Mouse (Mus musculus): ENCODE measurements around the gene Tarsl2.

The Tarsl2 gene

GRCm38 (mm10) chr7:65644643-65645351 lies at the start of gene Tarsl2:
Gene Tarsl2, plus strand, starts transcription at chr7:65644898.
- DNase-seq (ENCODE audit: low read depth, low spot score): peak; percentile 94

GRCm38 (mm10) chr7:65606124-65606523 lies 38.6 kb upstream of the Tarsl2 start:
- no peak for DNase-seq (ENCODE audit: low read depth, low spot score)

- no peak for DNase-seq (ENCODE audit: low read depth, low spot score)
Measured at GRCm38 (mm10) chr7:65607003-65607402, 37.7 kb upstream of the Tarsl2 start.

GRCm38 (mm10) chr7:65610171-65610570 lies 34.5 kb upstream of the Tarsl2 start:
- DNase-seq (ENCODE audit: low read depth, low spot score): no peak

GRCm38 (mm10) chr7:65610673-65611072 lies 34.0 kb upstream of the Tarsl2 start:
- DNase-seq (ENCODE audit: low read depth, low spot score): no peak

GRCm38 (mm10) chr7:65611298-65611697 lies 33.4 kb upstream of the Tarsl2 start:
- no peak for DNase-seq (ENCODE audit: low read depth, low spot score)

GRCm38 (mm10) chr7:65613723-65614122 lies 31.0 kb upstream of the Tarsl2 start:
- no peak for DNase-seq (ENCODE audit: low read depth, low spot score)

GRCm38 (mm10) chr7:65618751-65619150 lies 25.9 kb upstream of the Tarsl2 start:
- DNase-seq (ENCODE audit: low read depth, low spot score): no peak

GRCm38 (mm10) chr7:65620746-65621145 lies 24.0 kb upstream of the Tarsl2 start:
- no peak for DNase-seq (ENCODE audit: low read depth, low spot score)

- no peak for DNase-seq (ENCODE audit: low read depth, low spot score)
Measured at GRCm38 (mm10) chr7:65623330-65623729, 21.4 kb upstream of the Tarsl2 start.

- DNase-seq (ENCODE audit: low read depth, low spot score): no peak
Measured at GRCm38 (mm10) chr7:65625528-65625927, 19.2 kb upstream of the Tarsl2 start.

- no peak for DNase-seq (ENCODE audit: low read depth, low spot score)
Measured at GRCm38 (mm10) chr7:65629846-65630245, 14.9 kb upstream of the Tarsl2 start.

GRCm38 (mm10) chr7:65630661-65631060 lies 14.0 kb upstream of the Tarsl2 start:
- peak; percentile 62 for DNase-seq (ENCODE audit: low read depth, low spot score)

GRCm38 (mm10) chr7:65635831-65636230 lies 8.9 kb upstream of the Tarsl2 start:
- peak; percentile 25 for DNase-seq (ENCODE audit: low read depth, low spot score)

GRCm38 (mm10) chr7:65636356-65636880 lies 8.3 kb upstream of the Tarsl2 start:
- DNase-seq (ENCODE audit: low read depth, low spot score): no peak

- no peak for DNase-seq (ENCODE audit: low read depth, low spot score)
Measured at GRCm38 (mm10) chr7:65638170-65638770, 6.4 kb upstream of the Tarsl2 start.

GRCm38 (mm10) chr7:65639821-65640382 lies 4.8 kb upstream of the Tarsl2 start:
- DNase-seq (ENCODE audit: low read depth, low spot score): no peak

GRCm38 (mm10) chr7:65640672-65641071 lies 4.0 kb upstream of the Tarsl2 start:
- no peak for DNase-seq (ENCODE audit: low read depth, low spot score)

- peak; percentile 29 for DNase-seq (ENCODE audit: low read depth, low spot score)
Measured at GRCm38 (mm10) chr7:65642371-65643304, 2.1 kb upstream of the Tarsl2 start.

- DNase-seq (ENCODE audit: low read depth, low spot score): no peak
Measured at GRCm38 (mm10) chr7:65643861-65644421, 757 bp upstream of the Tarsl2 start.

GRCm38 (mm10) chr7:65645996-65646395 lies 1.3 kb downstream of the Tarsl2 start:
- no peak for DNase-seq (ENCODE audit: low read depth, low spot score)

Measured in R1 (cell line).